Mouse (Mus musculus): ENCODE results near the gene Cuzd1. TPM values are rescaled to one million over a fixed set of nuclear protein-coding genes. Genes with fewer than 3 reads are reported as not detected.
A peak's percentile ranks its signal among the peaks of the same experiment; 100 is the strongest.

Cuzd1 gene
- polyA plus RNA-seq (2012; rRNA removed) (0.03 TPM in 1 of 2 replicates, not detected in the other), polyA plus RNA-seq (2014; fragmentation: Nextera tagmentation; extraction: Ambion mirVana) (not detected in 2 replicates)

DNA sequence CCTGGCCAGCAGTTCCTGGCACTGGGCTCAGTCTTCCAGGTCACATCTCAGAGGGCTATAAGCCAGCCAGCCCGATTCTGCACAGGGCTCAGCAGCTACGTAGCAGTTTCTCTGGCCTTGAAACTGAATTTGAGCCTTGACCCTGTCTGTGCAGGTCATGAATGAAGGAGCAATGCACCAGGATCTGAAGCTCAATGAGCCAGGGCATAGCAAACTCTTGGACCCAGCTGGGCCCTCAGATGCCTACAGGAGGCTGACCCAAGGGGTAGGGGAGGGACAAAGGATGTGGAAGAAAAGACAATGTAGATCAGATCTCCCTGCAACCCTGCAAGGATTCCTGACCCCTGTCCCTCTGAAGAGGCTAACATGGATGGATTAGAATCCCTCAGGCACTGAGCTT lies at the start of gene Cuzd1:
Gene Cuzd1, minus strand, starts transcription at position 101 of the 400 bp plus-strand sequence.
- no peak within 1 kb of the TSS for H3K9ac ChIP-seq (replicated peaks)
- 72% methylated on average over 2 of the region's 2 CpGs for WGBS (ENCODE audit: insufficient replicate concordance)
- DNase-seq (ENCODE audit: low read depth in 3 of 3, low spot score in 3 of 3) (no peak), ATAC-seq (ENCODE audit: insufficient read depth) (no peak)
- TF ChIP-seq CTCF (IDR thresholded peaks at IDR 0.05; ENCODE audit: low read depth) (no peak), EP300 (IDR thresholded peaks at IDR 0.05; ENCODE audit: low read depth) (no peak)
- no peak within 1 kb of the TSS for H3K4me2 ChIP-seq (ENCODE audit: low read depth)
- H3K9me3 ChIP-seq (ENCODE audit: control insufficient read depth, low read length): no peaks in the 10 kb centered on the region
- no peaks in the 10 kb centered on the region for H3K36me3 ChIP-seq (replicated peaks; ENCODE audit: control insufficient read depth, insufficient read depth, low read depth)
- H3K27ac ChIP-seq: no peak within 1 kb of the TSS
- no peaks in the 10 kb centered on the region for H3K4me1 ChIP-seq (replicated peaks; ENCODE audit: control insufficient read depth in 2 of 2, insufficient read depth in 2 of 2, low read length in 1 of 2)
- H3K27me3 ChIP-seq (ENCODE audit: control insufficient read depth, insufficient read depth, low read length): no peaks in the 10 kb centered on the region
- H3K4me3 ChIP-seq (ENCODE audit: insufficient read depth in 1 of 2, low read depth in 2 of 2, low read length in 2 of 2): no peak within 1 kb of the TSS

- Histone ChIP-seq H3K4me2 (ENCODE audit: low read depth) (peak overlapping the region; percentile 91), H3K36me3 (replicated peaks; ENCODE audit: control insufficient read depth, insufficient read depth, low read depth) (no peaks in the 10 kb centered on the region), H3K27ac (peak overlapping the region; percentile 41), H3K9ac (replicated peaks) (peak overlapping the region; percentile 70), H3K27me3 (ENCODE audit: control insufficient read depth, insufficient read depth, low read length) (no peaks in the 10 kb centered on the region), H3K9me3 (ENCODE audit: control insufficient read depth, low read length) (no peaks in the 10 kb centered on the region), H3K4me3 (ENCODE audit: insufficient read depth in 1 of 2, low read depth in 2 of 2, low read length in 2 of 2) (peak overlapping the region; percentile 63 to 72), H3K4me1 (replicated peaks; ENCODE audit: control insufficient read depth in 2 of 2, insufficient read depth in 2 of 2, low read length in 1 of 2) (peaks cover 2 to 10% of the 10 kb centered on the region in 2 experiments)
- DNase-seq (ENCODE audit: low read depth in 3 of 3, low spot score in 3 of 3): no peak
- TF ChIP-seq CTCF (IDR thresholded peaks at IDR 0.05; ENCODE audit: low read depth) (no peak), EP300 (IDR thresholded peaks at IDR 0.05; ENCODE audit: low read depth) (no peak)
- peak; percentile 62; the same call in 1 of the 2 replicates for ATAC-seq (ENCODE audit: insufficient read depth)
- 5% methylated on average over 9 of the region's 9 CpGs for WGBS (ENCODE audit: insufficient replicate concordance)
Measured at GRCm38 (mm10) chr7:131371470-131371860, 49.4 kb upstream of the Cuzd1 start.

DNA sequence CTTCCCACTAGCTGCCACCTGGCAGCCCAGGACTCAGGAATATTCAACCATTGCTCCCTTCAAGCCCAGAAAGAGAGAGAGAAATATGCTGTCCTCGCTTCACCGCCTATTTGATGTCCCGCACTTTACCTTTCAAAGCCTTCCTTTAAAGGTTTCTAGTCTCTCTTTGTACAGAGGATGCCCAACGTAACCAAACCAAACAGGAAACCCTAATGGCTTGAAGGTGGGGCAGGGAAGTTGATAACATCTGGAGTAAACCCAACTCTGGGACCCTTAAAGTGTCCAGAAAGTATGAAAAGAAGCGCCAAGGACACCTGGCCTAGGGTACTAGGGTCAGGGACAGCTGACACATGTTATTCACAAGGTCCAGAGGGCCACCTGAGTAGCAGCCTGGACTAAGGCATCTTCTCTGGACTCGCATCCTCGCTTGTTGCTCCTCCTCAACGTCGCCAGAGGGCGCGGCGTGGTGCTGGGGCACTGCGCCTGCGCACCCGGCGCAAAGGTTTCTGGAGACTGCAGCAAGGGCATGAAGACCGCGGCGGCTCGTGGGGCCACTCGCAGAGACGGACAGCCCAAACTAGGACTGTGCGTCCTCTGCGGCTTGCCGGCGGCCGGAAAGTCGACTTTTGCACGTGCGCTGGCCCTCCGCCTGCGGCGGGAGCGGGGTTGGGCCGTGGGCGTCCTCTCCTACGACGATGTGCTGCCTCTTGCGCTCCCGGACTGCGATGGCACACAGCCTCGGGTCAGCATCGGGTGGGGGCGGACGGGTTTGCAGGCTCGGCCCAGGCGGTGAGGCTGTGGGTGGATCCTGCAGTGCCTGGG lies 48.8 kb upstream of the Cuzd1 start, which contains the start of gene Pstk:
Gene Pstk, plus strand, starts transcription at position 494 of the 822 bp plus-strand sequence.
- H3K4me2 ChIP-seq (ENCODE audit: low read depth): peak within 1 kb of the TSS; percentile 91
- peak within 1 kb of the TSS; percentile 70 for H3K9ac ChIP-seq (replicated peaks)
- H3K4me3 ChIP-seq (ENCODE audit: insufficient read depth in 1 of 2, low read depth in 2 of 2, low read length in 2 of 2): peak within 1 kb of the TSS; percentile 63 to 72
- no peaks in the 10 kb centered on the region for H3K27me3 ChIP-seq (ENCODE audit: control insufficient read depth, insufficient read depth, low read length)
- peak within 1 kb of the TSS; percentile 41 for H3K27ac ChIP-seq
- H3K9me3 ChIP-seq (ENCODE audit: control insufficient read depth, low read length): no peaks in the 10 kb centered on the region
- TF ChIP-seq CTCF (IDR thresholded peaks at IDR 0.05; ENCODE audit: low read depth) (peak; percentile 97), EP300 (IDR thresholded peaks at IDR 0.05; ENCODE audit: low read depth) (no peak)
- WGBS (ENCODE audit: insufficient replicate concordance): 3% methylated on average over 47 of the region's 47 CpGs
- ATAC-seq (ENCODE audit: insufficient read depth): peak; percentile 93
- H3K36me3 ChIP-seq (replicated peaks; ENCODE audit: control insufficient read depth, insufficient read depth, low read depth): no peaks in the 10 kb centered on the region
- peaks cover 2 to 10% of the 10 kb centered on the region in 2 experiments for H3K4me1 ChIP-seq (replicated peaks; ENCODE audit: control insufficient read depth in 2 of 2, insufficient read depth in 2 of 2, low read length in 1 of 2)
- peak; percentile 79 to 80 (median 79) for DNase-seq (ENCODE audit: low read depth in 3 of 3, low spot score in 3 of 3)

GRCm38 (mm10) chr7:131364131-131364530 lies 42.0 kb upstream of the Cuzd1 start:
- Histone ChIP-seq H3K9me3 (ENCODE audit: control insufficient read depth, low read length) (no peaks in the 10 kb centered on the region), H3K27me3 (ENCODE audit: control insufficient read depth, insufficient read depth, low read length) (no peaks in the 10 kb centered on the region), H3K9ac (replicated peaks) (no peak overlapping the region), H3K4me2 (ENCODE audit: low read depth) (no peak overlapping the region), H3K27ac (no peak overlapping the region), H3K36me3 (replicated peaks; ENCODE audit: control insufficient read depth, insufficient read depth, low read depth) (peaks cover 3% of the 10 kb centered on the region), H3K4me1 (replicated peaks; ENCODE audit: control insufficient read depth in 2 of 2, insufficient read depth in 2 of 2, low read length in 1 of 2) (peaks cover 9 to 13% of the 10 kb centered on the region in 2 experiments), H3K4me3 (ENCODE audit: insufficient read depth in 1 of 2, low read depth in 2 of 2, low read length in 2 of 2) (no peak overlapping the region)
- TF ChIP-seq EP300 (IDR thresholded peaks at IDR 0.05; ENCODE audit: low read depth): no peak
- no peak for TF ChIP-seq CTCF (IDR thresholded peaks at IDR 0.05; ENCODE audit: low read depth)
- 88% methylated on average over 8 of the region's 8 CpGs for WGBS (ENCODE audit: insufficient replicate concordance)
- DNase-seq (ENCODE audit: low read depth in 3 of 3, low spot score in 3 of 3) (no peak), ATAC-seq (ENCODE audit: insufficient read depth) (no peak)
